Mouse (Mus musculus): ENCODE data around the gene Stk19.
A peak's percentile ranks its signal among the peaks of the same experiment; 100 is the strongest.

The Stk19 gene

DNA sequence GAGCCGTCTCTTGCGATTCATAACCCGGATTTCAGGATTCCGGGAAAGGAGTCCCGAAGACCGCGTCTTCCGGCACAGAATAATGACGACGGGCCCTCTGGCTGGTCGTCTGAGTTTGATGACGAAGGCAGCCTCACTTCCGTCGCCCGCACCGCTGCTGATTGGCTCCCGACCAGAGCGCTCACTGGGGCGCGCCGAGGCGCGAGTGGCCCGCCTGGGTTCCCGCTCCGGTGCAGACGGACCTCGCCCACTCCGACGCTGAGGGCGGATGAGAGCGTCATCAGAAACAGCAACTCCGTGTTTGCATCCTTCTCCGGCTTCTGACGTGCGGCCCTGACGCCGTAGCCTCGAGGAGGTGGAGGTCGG is at the start of gene Stk19, which contains the start of gene Dxo:
Gene Stk19 (minus strand): TSS at position 90 of the 366 bp plus-strand sequence.
Gene Dxo (plus strand): TSS at position 164 of the 366 bp plus-strand sequence.
- DNase-seq (ENCODE audit: low spot score in 2 of 2) = peak; percentile 93 to 94

DNA sequence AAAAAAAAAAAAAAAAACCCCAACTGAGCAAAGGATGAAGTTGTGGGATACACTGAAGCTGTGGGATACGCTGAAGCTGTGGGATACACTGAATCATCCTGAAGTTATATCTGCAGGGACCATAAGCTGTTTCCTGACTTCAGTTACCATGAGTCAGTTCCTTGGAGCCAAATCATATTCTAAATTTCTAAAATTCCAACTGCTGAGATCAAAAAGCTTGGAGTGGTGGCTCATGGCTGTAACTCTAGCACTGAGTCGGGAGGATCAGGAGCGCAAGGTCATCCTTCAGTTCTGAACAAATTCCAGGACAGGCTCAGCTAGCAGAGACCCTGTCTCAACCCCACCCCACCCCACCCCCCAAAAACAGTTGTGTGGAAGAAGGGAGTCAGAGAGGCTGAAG is 48.9 kb upstream of the Stk19 start:
- DNase-seq (ENCODE audit: low spot score in 2 of 2) = no peak

DNA sequence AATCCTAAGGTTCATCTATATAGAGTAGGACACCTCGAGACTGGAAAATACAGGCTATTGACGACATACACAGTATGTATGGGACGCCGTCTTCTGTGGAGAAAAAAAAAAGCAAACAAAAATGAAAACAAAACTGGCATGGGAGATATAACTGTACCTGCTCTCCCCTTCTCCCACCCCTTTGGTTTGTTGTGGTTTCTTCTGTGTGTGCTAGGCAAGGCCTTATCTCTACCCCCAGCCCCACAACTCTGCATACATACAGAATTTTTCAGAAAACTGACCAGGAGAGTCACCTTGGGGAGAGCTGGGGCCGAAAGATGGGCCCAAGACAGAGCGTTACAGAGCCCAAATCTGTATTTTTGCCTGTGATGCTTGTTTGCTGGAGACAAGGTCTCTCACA is 48.0 kb upstream of the Stk19 start:
- DNase-seq (ENCODE audit: low spot score in 2 of 2) = no peak

DNA sequence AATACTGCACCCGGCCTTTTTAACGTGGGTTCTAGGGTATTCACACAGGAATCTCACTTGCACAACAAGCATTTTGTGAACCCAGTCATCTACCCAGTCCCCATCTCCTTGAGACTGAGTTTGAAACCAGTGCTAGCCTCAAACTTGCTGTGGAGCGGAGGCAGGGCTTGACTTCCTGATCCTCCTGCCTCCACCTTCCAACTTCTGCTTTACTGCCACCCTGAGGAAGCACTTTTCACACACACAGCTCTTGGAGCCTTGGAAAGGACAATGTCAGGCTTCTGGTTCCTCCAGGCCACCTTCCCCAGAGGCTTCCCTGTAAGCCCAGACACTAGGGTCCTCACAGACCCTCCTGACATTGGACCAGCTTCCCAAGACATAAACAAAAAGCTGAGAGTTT is 46.6 kb upstream of the Stk19 start:
- DNase-seq (ENCODE audit: low spot score in 2 of 2) = no peak

DNA sequence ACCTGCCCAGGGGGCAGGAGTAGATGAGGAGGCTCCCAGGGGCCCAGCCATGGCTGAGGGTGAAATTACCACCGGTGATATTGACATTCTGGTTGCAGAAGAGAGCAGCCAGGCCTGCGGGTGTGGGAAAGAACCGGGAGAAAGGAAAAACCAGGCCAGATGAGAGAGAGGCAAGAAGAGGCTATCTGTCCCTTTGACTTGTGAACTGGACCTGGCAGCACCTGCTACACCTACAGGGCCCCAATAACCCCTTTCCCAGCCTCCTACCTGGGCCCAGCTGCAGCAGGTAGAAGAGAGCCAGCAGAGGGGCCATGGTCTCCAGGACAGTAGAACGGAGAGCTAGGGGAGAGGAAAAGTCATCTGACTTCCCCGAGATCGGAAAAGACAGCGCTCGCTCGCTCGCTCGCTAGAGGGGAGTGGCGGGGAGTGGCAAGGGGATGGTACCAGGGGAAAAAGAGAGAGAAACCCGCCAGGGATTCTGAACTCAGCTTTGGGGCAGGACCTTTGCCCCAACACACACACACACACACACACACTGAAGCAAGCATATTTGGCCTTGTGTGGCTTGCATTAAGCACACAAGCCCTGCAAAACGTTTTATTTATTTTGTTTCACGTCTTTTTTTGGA is 45.1 kb upstream of the Stk19 start, which contains the start of gene Gm20547:
Gene Gm20547 (minus strand): TSS at position 360 of the 628 bp plus-strand sequence.
- no peak for DNase-seq (ENCODE audit: low spot score in 2 of 2)

DNA sequence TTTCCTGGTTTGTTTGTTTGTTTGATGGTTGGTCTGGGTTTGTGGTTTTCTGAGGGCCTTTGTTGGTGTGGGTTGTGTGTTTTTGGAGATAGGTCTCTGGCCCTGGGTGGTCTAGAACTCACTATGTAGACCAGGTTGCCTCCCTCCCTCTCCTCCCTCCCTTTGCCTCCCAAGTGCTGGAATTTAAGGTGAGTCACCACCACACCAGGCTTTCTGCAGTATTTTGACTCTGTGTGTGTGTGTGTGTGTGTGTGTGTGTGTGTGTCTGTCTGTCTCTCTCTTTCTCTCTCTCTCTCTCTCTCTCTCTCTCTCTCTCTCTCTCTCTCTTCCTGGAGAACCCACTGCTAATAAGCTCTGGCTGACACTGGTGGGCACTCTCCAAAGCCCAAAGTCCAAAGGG is 44.4 kb upstream of the Stk19 start:
- no peak for DNase-seq (ENCODE audit: low spot score in 2 of 2)

DNA sequence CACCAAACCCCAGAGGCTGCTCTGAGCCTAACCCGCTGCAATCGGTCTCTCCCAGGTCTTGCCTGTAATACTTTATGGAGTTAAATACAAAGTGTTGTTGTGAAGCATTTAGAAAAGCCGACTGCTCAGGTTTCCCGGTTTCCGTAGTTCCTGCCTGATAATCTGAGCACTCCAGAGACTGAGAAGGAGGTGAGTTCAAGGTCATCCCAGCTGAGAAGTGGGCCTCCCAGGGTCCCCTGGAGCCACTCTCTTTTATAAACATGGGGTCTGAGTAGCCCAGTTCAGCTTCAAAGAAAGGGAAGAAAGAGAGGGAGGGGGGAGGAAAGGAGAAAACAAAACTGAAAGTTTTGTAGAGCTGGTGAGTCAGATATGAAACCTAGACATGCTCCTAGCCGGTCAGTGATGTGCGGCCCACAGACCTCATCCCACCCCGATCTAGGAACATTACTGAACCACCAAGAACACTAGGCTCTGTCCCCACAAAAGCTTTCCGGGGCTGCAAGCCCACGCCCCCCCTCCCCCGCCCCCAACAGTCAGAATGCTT is 42.7 kb upstream of the Stk19 start, which contains the start of gene Zbtb12:
Gene Zbtb12 (plus strand): TSS at position 148 of the 544 bp plus-strand sequence.
- DNase-seq (ENCODE audit: low spot score in 2 of 2) = no peak

DNA sequence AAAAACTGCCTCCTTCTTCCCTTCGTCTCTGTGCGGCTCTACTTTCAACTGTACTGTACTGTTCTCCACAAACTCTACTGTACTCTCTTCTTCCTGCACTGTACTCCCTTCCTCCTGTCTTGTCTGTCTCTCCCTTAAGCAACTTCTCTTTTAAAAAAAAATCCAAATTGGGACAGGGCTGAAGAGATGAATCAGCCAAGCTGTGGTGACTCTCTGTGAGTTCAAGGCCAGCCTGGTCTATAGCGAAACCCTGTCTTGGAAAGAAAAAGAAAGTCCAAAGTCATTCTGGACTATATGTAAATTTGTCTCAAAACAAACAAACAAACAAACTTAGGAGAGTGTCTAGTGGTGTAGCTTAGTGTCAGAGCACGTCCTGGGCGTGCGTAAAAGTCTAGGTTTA is 37.6 kb upstream of the Stk19 start:
- no peak for DNase-seq (ENCODE audit: low spot score in 2 of 2)

DNA sequence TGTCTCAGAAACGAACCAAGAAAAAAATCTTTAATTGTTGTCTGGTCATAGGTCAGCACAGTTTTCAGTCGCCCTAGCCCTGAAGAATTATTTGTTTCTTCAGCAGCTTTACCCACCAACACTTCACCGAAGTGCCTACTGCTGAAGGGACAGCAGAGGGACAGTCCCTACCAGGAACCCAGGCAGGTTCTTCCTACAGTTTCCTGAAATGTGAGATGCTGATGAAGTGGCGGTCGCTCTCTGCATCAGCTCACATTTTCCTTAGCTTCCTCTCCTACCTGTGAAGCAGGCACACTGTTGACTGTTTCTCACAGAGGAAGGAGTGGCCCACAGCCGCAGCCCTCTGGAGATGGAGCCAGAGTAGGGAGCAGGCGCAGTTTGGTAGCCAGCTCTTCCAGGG is 29.2 kb upstream of the Stk19 start:
- no peak for DNase-seq (ENCODE audit: low spot score in 2 of 2)

DNA sequence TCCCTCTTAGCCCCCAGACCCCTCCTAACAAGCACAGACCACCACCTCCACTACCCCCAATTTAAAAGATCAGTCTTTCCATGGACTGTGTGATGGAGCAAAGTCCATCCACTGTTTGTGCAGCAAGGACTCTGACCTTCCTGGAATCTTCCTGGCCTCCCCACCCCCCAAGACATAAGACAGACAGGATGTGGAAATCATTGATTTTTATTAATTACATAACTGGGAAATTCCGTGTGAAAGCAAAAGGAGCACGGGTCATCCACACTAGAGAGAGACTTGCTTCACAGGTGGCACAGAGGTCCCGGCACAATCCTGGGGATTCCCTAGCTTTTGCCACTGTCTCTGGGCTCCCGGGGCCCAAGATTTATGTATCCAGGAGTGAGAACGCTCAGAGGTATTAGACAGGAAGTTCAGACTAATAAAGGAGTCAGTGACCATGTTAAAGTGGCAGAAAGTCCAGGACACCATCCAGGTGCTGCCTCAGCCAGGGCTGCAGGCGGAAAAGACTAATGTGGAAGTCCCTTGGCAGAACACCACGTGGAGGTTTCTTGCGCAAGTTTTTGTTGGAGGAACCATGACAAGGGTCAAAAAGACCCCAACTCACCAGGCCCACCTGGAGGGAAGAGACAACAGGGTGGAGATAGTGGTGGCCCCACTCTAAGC is 25.8 kb upstream of the Stk19 start, which contains the start of gene Cfb:
Gene Cfb (minus strand): TSS at position 103 of the 666 bp plus-strand sequence.
- DNase-seq (ENCODE audit: low spot score in 2 of 2) = no peak

DNA sequence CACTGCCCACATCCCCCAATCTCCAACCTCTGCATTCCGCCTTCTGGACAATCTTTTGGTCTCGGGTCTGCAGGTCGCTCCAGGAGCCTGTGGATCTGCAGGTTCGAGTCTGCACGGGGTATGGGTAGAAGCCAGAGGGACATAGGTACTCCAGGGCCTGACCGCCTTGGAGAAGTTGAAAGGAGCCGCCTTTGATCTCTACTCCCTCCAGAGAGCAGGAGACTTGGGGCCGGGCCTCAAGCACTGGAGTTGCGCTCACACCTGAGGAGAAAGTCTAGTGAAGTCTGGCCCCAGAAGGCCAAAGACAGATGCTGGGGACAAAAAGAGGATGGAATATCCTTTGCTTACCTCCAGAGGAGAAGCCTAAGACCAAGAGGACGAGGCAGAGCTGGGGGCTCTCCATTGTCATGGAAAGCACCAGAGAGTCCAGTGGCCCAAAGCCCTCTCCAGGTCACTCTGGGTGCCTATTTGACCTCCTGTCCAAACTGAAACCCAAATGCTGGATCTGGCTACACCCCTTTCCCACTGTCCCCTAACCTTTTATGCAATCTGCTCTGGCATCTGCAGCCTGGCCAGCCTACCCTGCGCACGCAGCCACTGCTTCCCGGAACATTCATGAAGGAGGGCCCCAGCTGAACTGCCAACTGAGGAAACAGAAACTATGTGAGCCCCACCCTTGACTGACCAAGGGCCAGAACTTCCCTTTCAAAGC is 25.1 kb upstream of the Stk19 start:
- DNase-seq (ENCODE audit: low spot score in 2 of 2) = no peak

DNA sequence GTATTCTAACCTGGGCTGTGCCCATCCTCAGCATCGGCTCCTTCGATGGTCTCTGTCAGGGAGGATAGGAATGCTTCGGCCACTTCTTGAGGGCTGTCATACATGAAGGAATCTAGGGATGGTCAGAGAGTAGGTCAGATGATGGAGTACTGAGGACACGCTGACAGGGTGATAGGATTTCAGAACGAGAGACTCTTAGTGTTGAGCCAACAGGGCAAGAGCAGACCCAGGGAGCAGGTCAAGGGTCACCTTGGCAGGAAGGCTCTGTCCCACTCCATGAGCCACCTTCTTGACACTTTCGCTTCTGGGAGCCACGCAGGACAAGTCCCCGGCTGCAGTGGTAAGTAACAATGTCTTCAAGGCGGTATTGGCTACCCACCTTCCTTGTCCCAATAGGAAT is 23.8 kb upstream of the Stk19 start:
- no peak for DNase-seq (ENCODE audit: low spot score in 2 of 2)

DNA sequence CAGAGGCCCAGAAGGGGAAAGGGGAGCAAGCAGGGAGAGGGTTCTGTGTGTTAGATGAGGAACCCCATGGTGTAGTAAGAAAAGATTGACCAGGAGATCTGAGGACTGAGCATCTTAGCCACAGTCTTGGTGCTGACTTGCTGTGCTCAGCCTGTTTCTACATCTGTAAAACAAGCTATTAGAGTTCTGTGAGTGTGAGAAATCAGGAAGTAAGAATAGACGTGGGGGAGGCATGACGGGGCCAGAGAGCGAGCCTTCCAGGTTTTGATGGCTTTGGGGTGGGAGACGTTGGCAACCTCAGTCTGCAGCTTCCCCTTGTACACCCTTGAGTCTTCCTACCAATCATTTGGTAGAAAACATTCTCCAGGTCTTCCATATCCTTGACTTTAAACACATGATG is 21.9 kb upstream of the Stk19 start:
- DNase-seq (ENCODE audit: low spot score in 2 of 2) = no peak

DNA sequence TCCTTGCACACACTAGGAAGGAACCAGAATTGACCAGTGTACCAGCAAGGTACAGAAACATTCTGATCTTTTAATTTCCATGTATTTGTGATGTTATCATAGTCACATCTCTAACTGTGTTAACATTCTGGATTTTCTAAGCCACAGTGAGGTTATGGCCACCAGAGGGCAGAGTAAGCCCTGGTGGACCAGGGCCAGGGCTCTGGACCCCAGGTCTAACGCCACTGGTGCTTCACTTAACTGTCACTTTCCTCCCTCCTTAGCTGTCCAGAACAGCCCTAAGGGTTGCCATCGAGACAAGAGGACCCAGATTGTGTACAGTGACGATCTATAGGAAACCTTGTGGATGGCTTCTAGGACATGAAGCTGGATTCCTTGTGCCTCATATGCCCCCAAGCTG is 19.1 kb upstream of the Stk19 start:
- peak; percentile 38 to 48 for DNase-seq (ENCODE audit: low spot score in 2 of 2)

DNA sequence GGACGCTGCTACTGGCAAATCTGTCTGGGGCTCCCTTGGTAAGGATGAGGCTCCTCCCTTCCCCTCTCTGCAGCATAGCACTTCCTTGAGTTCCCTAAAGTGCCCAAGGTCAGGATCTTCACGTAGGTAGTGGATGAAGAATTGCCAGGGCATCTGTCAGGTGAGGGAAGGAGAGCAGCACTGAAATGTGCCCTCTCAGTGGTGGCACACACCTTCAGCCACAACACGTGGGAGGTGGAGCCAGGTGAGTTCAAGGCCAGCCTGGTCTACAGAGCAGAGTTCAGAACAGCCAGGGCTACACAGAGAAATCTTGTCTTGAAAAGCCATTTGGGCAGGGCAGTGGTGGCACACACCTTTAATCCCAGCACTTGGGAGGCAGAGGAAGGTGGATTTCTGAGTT is 18.0 kb upstream of the Stk19 start:
- no peak for DNase-seq (ENCODE audit: low spot score in 2 of 2)

DNA sequence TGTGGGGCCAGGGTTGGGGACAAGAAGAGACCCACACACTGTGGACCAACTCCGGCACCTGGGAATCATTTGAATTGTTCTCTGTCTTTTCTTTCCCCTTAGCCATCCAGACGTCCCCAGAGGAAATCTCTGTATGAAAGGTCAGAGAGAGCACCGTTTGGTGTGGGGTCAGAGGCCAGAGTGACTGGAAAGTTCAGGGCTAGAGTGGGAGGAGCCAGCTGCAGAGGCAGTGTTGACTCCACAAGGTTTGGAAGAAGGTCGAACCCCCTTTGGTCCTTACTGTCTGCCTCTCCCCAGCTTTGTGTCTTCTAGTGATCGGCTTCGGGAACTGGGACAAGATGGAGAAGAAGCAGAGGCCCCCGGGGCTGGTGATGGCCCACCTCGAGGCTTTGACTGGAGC is 16.8 kb upstream of the Stk19 start:
- DNase-seq (ENCODE audit: low spot score in 2 of 2) = no peak

DNA sequence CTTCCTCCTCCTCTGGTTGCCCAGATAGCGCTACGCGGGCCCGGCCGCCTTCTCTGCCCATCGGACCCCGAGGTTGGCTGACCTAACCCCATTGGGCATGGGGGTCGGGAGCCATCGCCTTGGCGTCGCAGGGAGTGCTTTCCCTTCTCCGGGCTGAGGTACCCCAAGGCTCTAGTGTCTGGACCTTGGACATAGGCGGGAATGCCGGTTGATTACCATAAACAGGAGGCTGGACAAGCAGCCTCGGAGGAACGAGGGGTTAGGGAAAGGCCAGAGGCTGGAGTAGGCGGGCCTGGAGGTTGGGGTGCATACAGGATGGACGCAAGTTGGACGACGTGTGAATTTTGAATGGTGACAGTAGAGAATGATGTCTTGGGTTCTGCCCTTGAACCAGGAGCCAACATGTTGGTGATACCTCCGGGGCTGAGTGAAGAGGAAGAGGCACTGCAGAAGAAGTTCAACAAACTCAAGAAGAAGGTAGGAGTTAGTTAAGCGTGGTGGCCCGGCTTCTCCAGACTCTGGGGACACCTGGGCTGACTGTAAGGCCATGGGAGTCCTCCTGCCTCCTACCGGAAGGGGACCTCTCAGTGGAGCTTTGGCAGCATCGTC is 13.9 kb upstream of the Stk19 start:
- no peak for DNase-seq (ENCODE audit: low spot score in 2 of 2)

DNA sequence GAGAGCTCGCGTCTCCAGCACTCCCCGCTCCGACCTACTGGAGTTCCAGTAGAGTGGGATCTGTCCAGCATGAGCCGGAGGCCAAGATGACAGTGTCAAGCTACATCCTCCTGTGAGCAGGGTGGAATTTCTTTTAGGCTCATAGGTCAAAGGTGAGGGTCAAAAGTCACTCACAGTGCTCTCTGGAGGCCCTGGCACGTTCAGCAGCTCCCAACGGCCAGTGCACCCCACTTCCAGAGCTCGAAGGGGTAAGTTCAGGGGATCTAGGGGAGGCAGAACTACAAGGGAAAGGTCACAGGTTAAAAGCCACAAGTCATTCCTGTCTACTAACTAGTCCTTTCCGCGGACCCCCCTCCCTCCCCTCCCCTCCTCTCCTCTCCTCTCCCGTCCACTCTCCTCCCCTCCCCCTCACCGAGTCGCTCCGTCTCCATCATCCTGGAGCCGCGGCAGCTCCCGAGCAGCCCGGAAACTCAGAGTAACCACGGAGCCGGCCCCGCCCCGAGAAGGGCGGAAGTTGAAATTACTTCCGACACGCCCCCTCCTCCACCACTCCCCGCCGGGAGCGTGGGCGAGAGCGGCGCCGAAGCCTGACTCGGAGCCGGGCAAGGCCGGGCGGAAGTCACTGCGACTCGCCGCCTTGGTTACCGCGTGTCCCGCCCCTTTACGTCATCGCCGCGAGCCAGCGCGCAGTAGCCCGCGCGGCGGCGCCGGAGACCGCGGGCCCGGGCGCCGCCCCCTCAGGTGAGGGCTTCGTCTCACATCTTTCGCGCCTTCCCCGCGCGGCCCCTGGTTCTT is 13.2 kb upstream of the Stk19 start, which contains the start of the genes Skiv2l and Nelfe:
Gene Skiv2l (minus strand): TSS at position 489 of the 795 bp plus-strand sequence.
Gene Nelfe (plus strand): TSS at position 670 of the 795 bp plus-strand sequence.
- peak; percentile 97 to 98 for DNase-seq (ENCODE audit: low spot score in 2 of 2)

DNA sequence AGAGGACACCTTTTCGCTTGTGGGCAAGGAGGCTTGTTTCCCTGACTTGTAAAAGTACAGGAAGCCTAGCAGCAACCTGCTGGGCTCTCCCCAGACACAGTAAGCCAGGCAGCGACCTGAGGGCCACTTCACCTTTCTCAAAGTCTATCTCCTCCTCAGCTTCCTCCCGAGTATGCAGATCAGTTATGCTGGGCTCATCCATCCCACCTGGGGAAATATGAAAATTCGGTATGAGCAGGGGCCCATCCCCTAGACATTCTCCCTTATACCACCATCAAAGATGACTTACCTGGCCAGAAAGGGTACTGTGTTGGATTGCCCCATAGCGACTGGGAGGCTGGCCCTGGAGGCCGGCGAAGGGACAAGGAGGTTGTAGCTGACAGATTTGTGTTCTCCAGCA is 10.9 kb upstream of the Stk19 start:
- no peak for DNase-seq (ENCODE audit: low spot score in 2 of 2)

DNA sequence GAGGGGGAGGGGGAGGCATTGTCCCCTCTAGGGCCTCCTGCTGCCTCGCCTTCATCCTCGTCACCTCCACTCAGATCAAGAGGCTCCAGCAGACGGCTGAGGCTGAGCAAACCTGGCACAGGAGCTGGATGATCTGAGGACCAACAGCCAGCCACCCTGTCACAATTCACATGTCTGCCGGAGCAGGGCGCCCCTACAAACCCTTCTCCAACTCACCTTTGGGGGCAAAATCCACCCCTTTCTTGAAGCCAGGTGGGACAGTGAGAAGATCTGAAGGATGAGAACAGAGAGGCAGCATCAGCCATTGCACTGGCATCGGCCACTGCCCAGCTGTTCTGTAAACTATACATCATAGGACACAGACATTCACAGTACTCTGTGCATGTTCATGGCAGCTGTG is 10.4 kb upstream of the Stk19 start:
- no peak for DNase-seq (ENCODE audit: low spot score in 2 of 2)

DNA sequence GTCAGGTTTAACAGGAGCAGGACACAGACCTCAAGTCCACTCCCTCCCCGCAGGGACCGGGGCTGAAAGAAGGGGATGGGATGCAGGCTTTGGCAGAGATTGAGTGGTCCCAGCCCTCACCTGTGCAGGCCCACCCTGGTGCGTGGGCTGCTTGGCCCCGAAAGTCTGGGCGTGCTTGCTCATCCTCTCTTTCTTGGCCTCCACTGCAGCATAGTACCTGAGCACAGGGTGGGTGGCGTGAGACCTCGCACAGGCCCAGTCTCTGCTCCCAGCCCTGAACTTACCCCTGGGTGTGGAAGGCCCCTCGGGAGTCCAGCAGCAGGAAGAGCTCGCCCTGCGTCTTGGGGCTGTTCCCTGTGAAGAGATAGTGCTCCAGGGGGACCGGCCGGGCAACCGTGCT is 8.1 kb upstream of the Stk19 start:
- no peak for DNase-seq (ENCODE audit: low spot score in 2 of 2)

All from spleen, postnatal 36 days (tissue).